15 mouse cellular contexts compared by ENCODE assay signal in the genomic region with DNA sequence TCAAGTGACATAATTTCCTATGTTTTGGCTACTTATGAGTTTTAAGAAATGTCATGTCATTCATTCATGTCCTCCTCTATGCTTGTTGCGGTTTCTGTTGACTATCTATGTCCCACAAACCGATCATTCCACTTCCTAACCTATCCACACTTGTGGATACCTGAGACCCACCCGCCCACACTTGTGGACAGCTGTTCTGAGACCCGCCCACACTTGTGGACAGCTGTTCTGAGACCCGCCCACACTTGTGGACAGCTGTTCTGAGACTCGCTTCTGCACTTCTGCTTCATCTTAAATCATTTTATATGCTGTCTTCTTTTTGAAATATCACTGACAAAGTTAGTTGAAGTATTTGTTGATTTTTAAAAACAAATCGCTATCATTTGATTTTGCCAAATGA.
"Had no signal": no experiment of that assay in that cellular context is flagged by ENCODE, and none has a peak within 500 bp of the region (broad histone marks: within the 10 kb centered on the region; RNA-seq: fewer than 3 reads in every experiment).

No protein-coding gene starts in this region.

- H3K4me2 ChIP-seq: lung, embryonic 14.5 days; midbrain, embryonic 12.5 days; neural tube, embryonic 12.5 days; stomach, embryonic 15.5 days had no signal

- H3K9me3 ChIP-seq: midbrain, embryonic 10.5 days; midbrain, embryonic 12.5 days; neural tube, embryonic 12.5 days; stomach, embryonic 15.5 days had no signal

- H3K27ac ChIP-seq: midbrain, embryonic 10.5 days; midbrain, embryonic 12.5 days; neural tube, embryonic 12.5 days; stomach, embryonic 15.5 days; stomach, postnatal 0 days had no signal

- H3K36me3 ChIP-seq: midbrain, embryonic 10.5 days; midbrain, embryonic 12.5 days; neural tube, embryonic 12.5 days; stomach, embryonic 15.5 days had no signal

- H3K4me1 ChIP-seq: midbrain, embryonic 10.5 days; midbrain, embryonic 12.5 days; neural tube, embryonic 12.5 days; stomach, embryonic 15.5 days had no signal

- ATAC-seq: midbrain, embryonic 16.5 days had no signal

- H3K4me3 ChIP-seq: midbrain, embryonic 10.5 days; midbrain, embryonic 12.5 days; neural tube, embryonic 12.5 days; stomach, embryonic 15.5 days had no signal

- H3K9ac ChIP-seq: lung, embryonic 14.5 days; midbrain, embryonic 12.5 days; neural tube, embryonic 12.5 days; stomach, embryonic 15.5 days had no signal

- H3K27me3 ChIP-seq: midbrain, embryonic 12.5 days; neural tube, embryonic 12.5 days; stomach, embryonic 15.5 days had no signal

- DNase-seq: lung, adult 18-20 months; lung, embryonic 14.5 days; lung, postnatal 10 days; lung, postnatal 4 days; midbrain, embryonic 14.5 days; right cerebral cortex, postnatal 14 days; thymus, adult 2 months; thymus, postnatal 14 days; thymus, postnatal 36 days had no signal
